Mouse (Mus musculus) heart, embryonic 14.5 days (tissue): ENCODE data around the gene Chd3. TPM values are rescaled to one million over a fixed set of nuclear protein-coding genes. Genes with fewer than 3 reads are reported as not detected.
A peak's percentile ranks its signal among the peaks of the same experiment; 100 is the strongest.

ENCODE experiments used
- ATAC-seq: fragments of 200-750 bp; cut with Nextera tagmentation; 2 replicates; pipeline ENCODE4 v1.8.0; 2017; ENCODE audit warnings: low read depth, moderate TSS enrichment; ENCODE audit not compliant: insufficient number of reproducible peaks, insufficient read depth, low FRiP score
- H3K27ac ChIP-seq, 2 experiments: fragments of 200-500 bp in 1 of 2; fragments of 300-500 bp in 1 of 2; sonication (generic) in 1 of 2; replicated peaks in 1 of 2; 2 replicates each; pipeline ENCODE4 v1.5.1; 2012 to 2014; ENCODE audit warnings: low read depth in 2 of 2, low read length in 2 of 2, control low read depth in 1 of 2, mild to moderate bottlenecking in 1 of 2, mixed read lengths in 1 of 2; ENCODE audit not compliant: control insufficient read depth in 1 of 2, insufficient read depth in 1 of 2
- H3K27me3 ChIP-seq: fragments of 300-500 bp; sonication (generic); 2 replicates; pipeline ENCODE4 v1.6.1; 2014; ENCODE audit warnings: mild to moderate bottlenecking, low read length, control low read depth; ENCODE audit not compliant: control insufficient read depth, insufficient read depth
- H3K36me3 ChIP-seq: fragments of 300-500 bp; sonication (generic); 2 replicates; pipeline ENCODE4 v1.6.1; 2014; ENCODE audit warnings: mild to moderate bottlenecking, control low read depth, low read length, mixed read lengths; ENCODE audit not compliant: control insufficient read depth, insufficient read depth
- H3K4me1 ChIP-seq, 2 experiments: fragments of 200-500 bp in 1 of 2; fragments of 300-500 bp in 1 of 2; sonication (generic) in 1 of 2; 2 replicates each; pipeline ENCODE4 v1.6.1; 2012 to 2014; ENCODE audit warnings: low read length in 2 of 2, control low read depth in 1 of 2, mixed read lengths in 1 of 2; ENCODE audit not compliant: control insufficient read depth in 2 of 2, insufficient read depth in 2 of 2
- H3K4me2 ChIP-seq: fragments of 300-500 bp; sonication (generic); 2 replicates; pipeline ENCODE4 v1.6.1; 2014; ENCODE audit warnings: mild to moderate bottlenecking, low read length
- H3K4me3 ChIP-seq, 2 experiments: fragments of 200-500 bp in 1 of 2; fragments of 300-500 bp in 1 of 2; sonication (generic) in 1 of 2; 2 replicates each; pipeline ENCODE4 v1.5.1; 2012 to 2014; ENCODE audit warnings: low read length in 2 of 2, mild to moderate bottlenecking in 2 of 2, control low read depth in 1 of 2, low read depth in 1 of 2, moderate library complexity in 1 of 2; ENCODE audit not compliant: control insufficient read depth in 1 of 2, insufficient read depth in 1 of 2
- H3K9ac ChIP-seq: fragments of 300-500 bp; sonication (generic); 2 replicates; pipeline ENCODE4 v1.6.1; 2014; ENCODE audit warnings: mild to moderate bottlenecking, low read length
- H3K9me3 ChIP-seq: fragments of 300-500 bp; sonication (generic); 2 replicates; pipeline ENCODE4 v1.6.1; 2016; ENCODE audit warnings: low read length, control low read depth; ENCODE audit not compliant: control insufficient read depth
- WGBS: fragments of 180-500 bp; shearing (Covaris S2); extraction: QIAGEN DNeasy Blood & Tissue Kit; methylation state at CpG from one replicate; pipeline ENCODE4 v1.1.7; 2014; 5-methylcytosine and 5-hydroxymethylcytosine counted together
- polyA plus RNA-seq: library from polyadenylated mRNA; unstranded; fragments of >200 nt; fragmentation: Nextera tagmentation; extraction: Ambion mirVana; gene quantifications from 2 replicates; pipeline ENCODE4 v1.2.1, GENCODE M21; 2014

Chd3 gene
- polyA plus RNA-seq, 1 experiment from 2014 or later: 16.5 TPM

DNA sequence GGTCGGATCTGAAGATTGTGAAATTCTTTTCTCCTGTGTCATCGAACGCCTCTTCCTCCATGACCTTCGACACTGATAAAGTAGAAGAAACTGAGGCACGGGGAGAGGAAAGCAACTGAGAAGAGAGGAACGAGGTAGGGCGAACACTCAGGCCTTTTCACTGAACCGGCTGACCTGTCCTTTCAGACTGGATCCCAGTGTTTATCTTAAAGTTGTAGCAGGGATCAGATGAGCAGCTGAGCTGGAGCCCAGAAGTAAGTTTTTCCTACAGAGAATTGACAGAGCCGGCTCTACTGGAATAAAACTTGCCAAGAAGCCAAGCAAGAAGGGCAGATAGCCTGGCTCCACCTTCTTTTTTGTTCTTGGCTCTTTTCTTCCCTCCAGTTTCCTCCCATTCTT, 1.6 kb upstream of the Chd3 start:
- Histone ChIP-seq H3K4me2 (peak overlapping the region; percentile 31; the same call in 1 of the 2 replicates), H3K9ac (0 out of 2 replicates have a peak overlapping the region, but pooled peaks have one; percentile 0), H3K36me3 (peaks cover 14% of the 10 kb centered on the region; the same call in 1 of the 2 replicates), H3K4me1 (peaks cover 23 to 46% of the 10 kb centered on the region in 2 experiments), H3K27me3 (no peaks in the 10 kb centered on the region), H3K4me3 (no peak overlapping the region), H3K27ac (peak overlapping the region in 1 of 2 experiments; percentile 54; a peak in 2 of 4 replicates), H3K9me3 (no peaks in the 10 kb centered on the region)
- ATAC-seq: no peak
- 27% methylated on average over 9 of the region's 9 CpGs for WGBS

DNA sequence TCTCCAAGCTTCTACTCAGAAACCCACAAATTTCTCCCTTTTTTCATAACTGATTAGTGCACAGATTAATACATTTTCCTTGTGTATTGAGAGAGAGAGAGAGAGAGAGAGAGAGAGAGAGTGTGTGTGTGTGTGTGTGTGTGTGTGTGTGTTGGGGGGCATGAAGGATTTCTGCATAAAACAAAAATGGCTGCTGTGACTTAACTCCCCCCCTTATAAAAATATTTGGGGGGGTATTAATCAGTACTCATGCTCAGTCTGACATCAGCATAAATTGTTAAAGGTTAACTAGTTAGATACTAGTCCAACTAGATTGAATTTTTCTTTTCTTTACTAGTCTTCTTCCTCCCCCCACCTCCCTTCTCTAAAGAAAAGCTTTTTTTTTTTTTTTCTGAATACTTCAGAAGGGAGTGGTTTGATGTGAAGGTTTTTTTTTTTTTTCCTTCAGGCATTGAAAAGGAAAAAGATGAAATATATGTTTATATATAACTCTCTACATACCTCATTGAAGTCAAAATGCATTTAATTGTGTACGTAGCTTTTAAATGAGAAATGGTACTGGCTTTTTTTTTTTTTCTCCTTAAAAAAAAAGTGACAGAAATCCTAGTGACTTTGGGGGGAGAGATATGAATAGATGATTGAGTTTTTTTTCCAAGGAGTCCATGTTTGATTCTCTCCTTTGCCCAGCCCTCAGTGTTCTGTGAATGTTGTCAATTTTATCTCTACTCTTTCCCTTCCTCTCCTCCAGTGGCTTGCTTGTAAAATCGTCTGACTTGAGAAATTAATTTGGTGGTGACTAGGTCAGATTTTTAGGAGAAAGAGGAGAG, 997 bp upstream of the Chd3 start:
- Histone ChIP-seq H3K27ac (peak overlapping the region in 1 of 2 experiments; percentile 97; a peak in 2 of 4 replicates), H3K27me3 (no peaks in the 10 kb centered on the region), H3K4me1 (peaks cover 29 to 52% of the 10 kb centered on the region in 2 experiments), H3K4me3 (peak overlapping the region in 1 of 2 experiments; percentile 97; a peak in 2 of 4 replicates), H3K4me2 (peak overlapping the region; percentile 93), H3K9me3 (no peaks in the 10 kb centered on the region), H3K9ac (peak overlapping the region; percentile 99; the same call in 1 of the 2 replicates), H3K36me3 (peaks cover 10% of the 10 kb centered on the region; the same call in 1 of the 2 replicates)
- WGBS: 43% methylated on average over 2 of the region's 2 CpGs
- no peak for ATAC-seq

DNA sequence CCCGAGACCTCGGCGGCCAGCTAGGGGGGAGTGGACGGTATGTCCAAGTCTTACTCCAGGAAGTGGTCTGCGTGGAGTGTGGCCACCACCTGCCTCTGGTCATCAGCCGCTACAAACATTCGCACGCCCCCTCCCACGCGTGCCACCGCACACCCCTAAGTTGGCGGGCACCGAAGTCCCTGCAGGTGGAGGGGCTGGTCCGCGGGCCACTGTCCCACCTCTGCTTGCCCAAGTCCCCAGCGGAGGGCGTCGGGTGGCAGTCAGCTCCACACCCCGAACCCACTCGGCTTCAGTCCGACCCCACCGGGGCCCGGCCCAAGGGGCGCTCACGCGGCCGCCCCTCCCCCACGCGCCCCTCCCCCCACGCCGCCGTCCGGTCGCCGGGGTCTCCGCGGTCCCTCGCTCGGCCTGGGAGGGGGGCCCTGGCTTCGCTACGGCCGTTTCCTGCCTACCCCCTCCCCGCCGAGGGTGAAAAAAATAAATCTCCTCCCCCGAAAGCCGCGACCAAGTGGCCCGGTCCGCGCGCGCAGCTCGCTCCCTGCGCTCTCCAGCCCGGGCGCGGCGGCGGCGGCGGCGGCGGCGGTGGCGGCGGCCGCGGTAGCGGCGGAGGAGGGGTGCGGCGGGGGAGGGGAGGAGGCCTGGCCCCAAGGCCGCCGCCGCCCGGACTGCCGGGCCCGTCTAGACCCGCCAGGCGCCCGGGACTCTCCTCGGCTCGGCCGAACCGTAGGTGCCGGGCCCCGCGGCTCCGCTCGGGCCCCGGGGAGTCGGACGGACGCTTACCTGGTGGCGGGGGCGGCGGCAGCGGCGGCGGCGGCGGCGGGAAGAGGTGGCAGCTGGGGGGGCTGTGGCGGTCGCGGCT, 621 bp downstream of the Chd3 start:
- under 1% methylated on average over 44 of the region's 106 CpGs for WGBS
- ATAC-seq: peak; percentile 16

DNA sequence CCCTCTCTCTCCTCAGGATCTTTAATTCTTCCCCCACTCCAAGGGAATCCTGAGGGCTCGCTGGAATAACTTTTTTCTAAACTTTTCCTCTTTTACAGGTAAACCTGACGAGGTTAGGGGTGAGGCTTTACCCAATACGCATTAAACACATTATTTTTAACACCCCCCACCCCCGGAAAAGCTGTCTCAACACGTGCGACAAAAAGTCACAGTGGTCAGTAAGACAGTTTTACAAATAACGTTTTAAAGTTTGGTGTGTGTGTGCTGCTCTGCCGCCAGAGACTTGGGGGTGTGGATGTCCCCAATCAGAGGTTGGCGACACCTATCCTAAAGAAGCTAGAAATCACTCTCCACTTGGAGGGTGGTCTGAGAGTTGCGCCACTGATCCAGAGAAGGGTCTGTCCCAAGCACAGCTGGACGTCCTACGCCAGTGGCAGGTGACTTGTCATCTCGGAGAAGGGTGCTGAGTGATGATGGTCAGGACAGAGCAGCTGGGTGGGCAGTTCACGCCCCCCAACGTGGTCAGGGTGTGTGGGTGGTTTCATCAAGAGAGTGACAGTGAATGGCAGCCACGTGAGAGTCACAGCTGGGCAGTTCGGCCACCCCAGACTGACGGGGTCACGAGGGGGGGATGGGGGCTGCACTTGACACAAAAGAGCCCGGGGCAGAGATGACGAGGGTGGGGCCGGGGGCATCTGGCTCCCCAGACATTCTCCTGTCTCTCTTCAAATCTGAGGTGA, 1.4 kb downstream of the Chd3 start:
- peaks cover 39 to 60% of the 10 kb centered on the region in 2 experiments for H3K4me1 ChIP-seq
- H3K4me3 ChIP-seq: peak overlapping the region; percentile 89 to 97
- H3K27ac ChIP-seq: peak overlapping the region; percentile 79 to 97
- WGBS: 1% methylated on average over 22 of the region's 22 CpGs
- ATAC-seq: peak; percentile 7; the same call in 1 of the 2 replicates
- peaks cover 13% of the 10 kb centered on the region for H3K36me3 ChIP-seq
- peak overlapping the region; percentile 93 for H3K4me2 ChIP-seq
- H3K27me3 ChIP-seq: no peaks in the 10 kb centered on the region
- peak overlapping the region; percentile 99 for H3K9ac ChIP-seq
- no peaks in the 10 kb centered on the region for H3K9me3 ChIP-seq

More for the DNA sequence above, 621 bp downstream of the Chd3 start:
- Histone ChIP-seq H3K4me2 (peak overlapping the region; percentile 93), H3K4me3 (peak overlapping the region; percentile 89 to 97), H3K36me3 (peaks cover 9% of the 10 kb centered on the region), H3K9me3 (no peaks in the 10 kb centered on the region), H3K27ac (peak overlapping the region; percentile 78 to 97), H3K9ac (peak overlapping the region; percentile 99), H3K4me1 (peaks cover 39 to 63% of the 10 kb centered on the region in 2 experiments), H3K27me3 (no peaks in the 10 kb centered on the region)

DNA sequence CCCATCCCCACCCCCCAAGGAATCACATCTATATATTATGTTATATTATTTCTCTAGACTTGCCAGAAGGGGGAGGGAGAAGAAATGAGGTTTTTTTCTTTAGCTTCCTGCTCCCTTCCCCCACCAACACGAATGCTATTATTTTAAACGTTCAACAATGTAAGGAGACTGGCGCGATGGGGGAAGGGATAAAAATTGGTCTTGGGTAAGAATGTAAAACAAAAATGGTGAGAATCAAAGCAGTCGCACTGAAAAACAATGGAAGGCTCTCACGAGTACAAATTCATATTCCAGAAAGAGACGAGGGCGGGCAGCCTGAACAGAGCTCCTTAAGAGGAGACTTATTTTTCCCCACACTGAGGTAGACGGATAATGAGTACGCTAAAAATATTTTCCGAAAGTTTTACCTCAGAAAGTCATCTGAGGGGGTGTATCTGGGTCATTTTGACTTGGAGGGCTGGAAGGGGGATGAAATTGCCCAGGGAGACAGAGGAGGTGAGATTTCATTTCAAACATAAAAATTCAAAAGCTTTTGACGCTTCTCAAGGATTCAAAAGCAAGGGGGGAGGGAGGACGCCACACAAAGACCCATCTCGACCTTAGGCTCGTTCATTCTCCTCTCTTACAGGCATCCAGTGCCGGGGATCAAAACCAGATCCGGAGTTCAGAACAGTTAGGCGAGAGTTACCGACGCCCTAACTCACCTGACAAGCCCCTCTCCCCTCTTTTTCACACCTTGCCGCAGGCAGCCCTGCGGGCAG, 2.2 kb downstream of the Chd3 start:
- Histone ChIP-seq H3K27me3 (no peaks in the 10 kb centered on the region), H3K27ac (peak overlapping the region; percentile 79 to 97), H3K36me3 (peaks cover 19% of the 10 kb centered on the region), H3K9ac (peak overlapping the region; percentile 99), H3K9me3 (no peaks in the 10 kb centered on the region), H3K4me1 (peaks cover 34 to 53% of the 10 kb centered on the region in 2 experiments), H3K4me3 (peak overlapping the region; percentile 89 to 97), H3K4me2 (peak overlapping the region; percentile 93)
- ATAC-seq: no peak
- WGBS: under 1% methylated on average over 22 of the region's 22 CpGs

DNA sequence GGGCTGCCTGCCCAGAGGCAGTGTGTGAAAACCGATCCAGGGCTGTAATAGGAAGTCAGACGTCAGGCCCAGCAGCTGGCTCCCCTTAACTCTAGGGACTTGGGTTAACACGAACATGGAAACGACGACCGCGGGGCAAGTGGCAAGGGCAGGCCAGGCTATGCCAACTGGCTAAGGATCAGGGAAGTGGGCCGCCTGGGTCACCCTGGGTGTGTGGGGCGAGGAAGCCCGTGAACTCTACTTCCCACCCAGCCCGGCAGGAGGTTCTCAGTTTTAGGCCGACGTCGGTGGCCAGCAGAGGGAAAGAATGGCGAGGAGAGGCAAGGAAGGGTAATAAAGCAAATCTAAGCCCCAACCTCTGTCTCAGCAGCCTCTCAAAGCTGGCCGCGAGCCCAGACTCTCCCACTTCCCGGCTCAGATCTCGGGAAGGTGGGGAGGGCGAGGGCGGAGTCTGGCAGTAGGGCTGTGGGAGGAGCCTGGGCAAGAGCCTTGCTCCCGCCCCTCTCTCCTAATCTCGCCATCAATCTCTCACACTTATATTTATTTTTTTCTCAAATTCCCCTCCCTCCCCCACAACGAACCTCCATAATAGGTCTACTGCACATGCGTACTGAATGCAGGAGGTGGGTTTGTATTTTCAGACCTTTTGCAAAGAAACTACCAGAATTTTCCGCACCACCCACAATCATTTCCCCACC, 2.9 kb downstream of the Chd3 start:
- peak; percentile 66 for ATAC-seq
- Histone ChIP-seq H3K4me2 (peak overlapping the region; percentile 93), H3K27me3 (no peaks in the 10 kb centered on the region), H3K4me1 (peaks cover 32 to 47% of the 10 kb centered on the region in 2 experiments), H3K4me3 (peak overlapping the region; percentile 7 to 97), H3K9ac (peak overlapping the region; percentile 99), H3K9me3 (no peaks in the 10 kb centered on the region), H3K36me3 (peaks cover 26% of the 10 kb centered on the region), H3K27ac (peak overlapping the region; percentile 66 to 97)
- WGBS: 1% methylated on average over 26 of the region's 26 CpGs
